Mouse (Mus musculus): Measurements from ENCODE around the gene Rab43. TPM values are rescaled to one million over a fixed set of nuclear protein-coding genes. Genes with fewer than 3 reads are reported as not detected.

Gene Rab43
- total RNA-seq, 1 experiment from 2014 or later = 29.3 TPM

GRCm38 (mm10) chr6:87810713-87811669, 973 bp downstream of the Rab43 start:
- peak; percentile 9; the same call in 1 of the 2 replicates for ATAC-seq (ENCODE audit: extremely low read depth, insufficient number of reproducible peaks, low FRiP score, poor library complexity, severe bottlenecking)

- ATAC-seq (ENCODE audit: extremely low read depth, insufficient number of reproducible peaks, low FRiP score, poor library complexity, severe bottlenecking) = no peak
Measured at GRCm38 (mm10) chr6:87810311-87810710, 1.7 kb downstream of the Rab43 start.

GRCm38 (mm10) chr6:87809651-87810161, 2.3 kb downstream of the Rab43 start:
- ATAC-seq (ENCODE audit: extremely low read depth, insufficient number of reproducible peaks, low FRiP score, poor library complexity, severe bottlenecking) = no peak

- ATAC-seq (ENCODE audit: extremely low read depth, insufficient number of reproducible peaks, low FRiP score, poor library complexity, severe bottlenecking) = no peak
Measured at GRCm38 (mm10) chr6:87809144-87809543, 2.8 kb downstream of the Rab43 start.

GRCm38 (mm10) chr6:87808521-87808920, 3.4 kb downstream of the Rab43 start:
- no peak for ATAC-seq (ENCODE audit: extremely low read depth, insufficient number of reproducible peaks, low FRiP score, poor library complexity, severe bottlenecking)

- ATAC-seq (ENCODE audit: extremely low read depth, insufficient number of reproducible peaks, low FRiP score, poor library complexity, severe bottlenecking) = no peak
Measured at GRCm38 (mm10) chr6:87807735-87808440, 4.1 kb downstream of the Rab43 start.

GRCm38 (mm10) chr6:87806857-87807256, 5.1 kb downstream of the Rab43 start:
- no peak for ATAC-seq (ENCODE audit: extremely low read depth, insufficient number of reproducible peaks, low FRiP score, poor library complexity, severe bottlenecking)

- ATAC-seq (ENCODE audit: extremely low read depth, insufficient number of reproducible peaks, low FRiP score, poor library complexity, severe bottlenecking) = peak; percentile 83
Measured at GRCm38 (mm10) chr6:87806028-87806427, 5.9 kb downstream of the Rab43 start.

- ATAC-seq (ENCODE audit: extremely low read depth, insufficient number of reproducible peaks, low FRiP score, poor library complexity, severe bottlenecking) = no peak
Measured at GRCm38 (mm10) chr6:87805448-87805847, 6.5 kb downstream of the Rab43 start.

- ATAC-seq (ENCODE audit: extremely low read depth, insufficient number of reproducible peaks, low FRiP score, poor library complexity, severe bottlenecking) = no peak
Measured at GRCm38 (mm10) chr6:87804886-87805285, 7.1 kb downstream of the Rab43 start.

GRCm38 (mm10) chr6:87804036-87804435, 7.9 kb downstream of the Rab43 start:
- no peak for ATAC-seq (ENCODE audit: extremely low read depth, insufficient number of reproducible peaks, low FRiP score, poor library complexity, severe bottlenecking)

GRCm38 (mm10) chr6:87802462-87802861, 9.5 kb downstream of the Rab43 start:
- peak; percentile 33; the same call in 1 of the 2 replicates for ATAC-seq (ENCODE audit: extremely low read depth, insufficient number of reproducible peaks, low FRiP score, poor library complexity, severe bottlenecking)

- ATAC-seq (ENCODE audit: extremely low read depth, insufficient number of reproducible peaks, low FRiP score, poor library complexity, severe bottlenecking) = no peak
Measured at GRCm38 (mm10) chr6:87799576-87799975, 12.4 kb downstream of the Rab43 start.

GRCm38 (mm10) chr6:87797321-87797720, 14.6 kb downstream of the Rab43 start:
- ATAC-seq (ENCODE audit: extremely low read depth, insufficient number of reproducible peaks, low FRiP score, poor library complexity, severe bottlenecking) = no peak

- no peak for ATAC-seq (ENCODE audit: extremely low read depth, insufficient number of reproducible peaks, low FRiP score, poor library complexity, severe bottlenecking)
Measured at GRCm38 (mm10) chr6:87796251-87796880, 15.6 kb downstream of the Rab43 start.

- no peak for ATAC-seq (ENCODE audit: extremely low read depth, insufficient number of reproducible peaks, low FRiP score, poor library complexity, severe bottlenecking)
Measured at GRCm38 (mm10) chr6:87795385-87796150, 16.4 kb downstream of the Rab43 start.

GRCm38 (mm10) chr6:87793821-87794510, 18.0 kb downstream of the Rab43 start:
- no peak for ATAC-seq (ENCODE audit: extremely low read depth, insufficient number of reproducible peaks, low FRiP score, poor library complexity, severe bottlenecking)

GRCm38 (mm10) chr6:87791826-87792225, 20.1 kb downstream of the Rab43 start:
- no peak for ATAC-seq (ENCODE audit: extremely low read depth, insufficient number of reproducible peaks, low FRiP score, poor library complexity, severe bottlenecking)
